Mouse (Mus musculus): ENCODE results near the gene Lap3.

The Lap3 gene

GRCm38 (mm10) chr5:45493191-45494092, at the start of gene Lap3:
Gene Lap3 (plus strand): TSS chr5:45493374.
- peak; percentile 100 for DNase-seq

GRCm38 (mm10) chr5:45444130-45444832, 48.9 kb upstream of the Lap3 start:
- DNase-seq, result peak; percentile 15 to 35

DNA sequence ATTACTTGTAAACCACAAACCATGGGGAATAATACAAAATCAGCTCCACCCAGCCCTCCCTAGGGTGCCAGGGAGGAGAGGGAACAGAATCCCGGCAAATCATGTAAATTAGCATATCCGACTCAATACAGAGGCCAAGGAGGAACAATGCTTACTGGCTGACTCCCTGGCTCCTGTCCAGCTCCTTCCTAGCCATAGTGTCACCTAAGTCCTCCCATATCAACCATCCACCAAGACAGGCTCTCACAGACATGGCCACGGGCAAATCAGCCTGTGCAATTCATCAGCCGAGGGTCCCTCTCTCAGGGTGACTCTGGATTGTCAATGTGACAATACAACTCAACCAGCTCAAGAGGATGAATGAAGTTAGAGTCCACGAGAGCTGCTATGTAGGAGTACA, 44.5 kb upstream of the Lap3 start:
- DNase-seq, result peak; percentile 22 to 38

- peak in 1 of 2 experiments; percentile 15 for DNase-seq
Measured at GRCm38 (mm10) chr5:45449206-45449605, 44.0 kb upstream of the Lap3 start.

DNA sequence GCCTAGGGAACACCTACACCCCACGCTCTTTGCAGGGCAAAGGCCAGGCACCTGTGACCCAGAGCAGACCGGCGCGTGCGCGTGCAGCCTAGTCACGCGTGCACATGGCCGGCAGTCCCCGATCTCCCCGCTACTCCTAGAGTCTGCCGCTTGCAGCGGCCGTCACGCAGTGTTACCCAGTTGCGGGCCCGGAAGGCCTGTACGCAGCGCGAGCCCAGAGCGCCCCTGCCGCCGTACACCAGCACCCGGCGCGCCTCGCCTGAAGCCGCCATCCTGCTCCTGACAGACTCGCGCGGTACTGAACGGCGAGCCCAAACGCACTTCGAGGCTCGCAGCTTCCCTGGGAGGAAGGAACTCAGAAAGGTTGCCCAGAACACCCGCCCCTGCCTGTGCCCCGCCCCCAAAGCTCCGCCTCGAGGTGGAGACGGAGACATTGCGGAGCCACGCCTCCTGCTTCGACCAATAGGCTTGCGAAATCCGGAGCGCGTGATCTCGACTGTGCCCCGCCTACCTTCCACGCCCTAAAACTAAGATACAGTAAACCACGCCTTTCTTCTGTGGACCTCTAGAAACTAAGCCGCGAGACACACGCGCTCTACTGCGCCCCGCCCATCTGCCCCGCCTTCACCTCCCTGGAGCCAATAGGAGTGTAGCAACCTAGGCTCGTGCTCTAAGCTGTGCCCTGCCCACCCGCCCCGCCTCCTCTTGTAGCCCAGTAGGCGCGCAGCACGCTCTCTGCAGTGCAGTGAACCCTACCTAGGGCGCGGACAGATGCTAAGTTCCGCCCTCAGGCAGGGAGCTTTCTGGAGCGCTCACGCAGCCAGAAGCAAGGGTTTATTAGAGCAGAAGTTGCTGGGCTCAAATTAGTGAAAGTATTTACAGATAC, 43.1 kb upstream of the Lap3 start, which contains the start of gene Qdpr:
Gene Qdpr (minus strand): TSS at position 406 of the 886 bp plus-strand sequence.
- DNase-seq, result peak; percentile 99

DNA sequence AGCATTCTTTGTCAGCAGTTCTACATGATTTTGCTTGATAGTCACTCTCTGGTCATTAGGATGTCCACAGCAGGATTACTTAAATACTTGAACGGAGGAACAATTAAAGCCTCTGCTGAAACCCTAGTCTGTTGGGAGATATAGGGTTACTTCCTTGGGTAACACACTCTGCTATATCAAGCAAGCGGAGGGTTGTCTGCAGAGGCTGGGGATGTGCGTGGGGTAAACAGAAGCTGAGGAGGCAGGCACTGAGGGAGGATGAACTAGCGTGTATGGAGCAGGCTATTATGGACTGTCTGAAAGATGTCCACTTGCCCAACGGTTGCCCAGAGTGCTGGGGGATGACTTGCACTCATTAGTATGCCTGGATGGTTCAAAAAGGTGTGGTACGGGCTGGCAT, 39.7 kb upstream of the Lap3 start, which contains the start of gene Clrn2:
Gene Clrn2 (plus strand): TSS at position 301 of the 400 bp plus-strand sequence.
- no peak for DNase-seq

DNA sequence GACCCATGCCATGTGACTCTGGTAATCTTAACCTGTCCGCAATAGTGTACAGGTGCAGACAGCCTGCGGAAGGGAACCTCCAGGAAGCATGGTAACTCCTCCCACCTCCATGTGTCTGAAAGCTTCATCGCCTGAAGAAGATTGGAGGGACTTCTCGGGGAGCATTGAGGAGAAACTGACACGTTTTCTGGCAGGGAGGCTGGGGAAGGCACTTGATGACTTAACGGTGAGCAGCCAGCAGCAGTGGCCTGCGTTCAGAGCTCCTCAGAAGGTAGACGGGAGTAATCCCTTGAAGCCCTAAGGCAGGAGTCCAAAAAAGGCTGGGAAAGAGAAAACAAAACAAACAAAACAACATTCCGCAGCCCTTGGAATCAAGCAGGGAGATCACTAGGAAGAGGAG, 38.7 kb upstream of the Lap3 start:
- DNase-seq, result no peak

- DNase-seq, result no peak
Measured at GRCm38 (mm10) chr5:45472880-45473450, 20.2 kb upstream of the Lap3 start.

- no peak for DNase-seq
Measured at GRCm38 (mm10) chr5:45473521-45473920, 19.7 kb upstream of the Lap3 start.

GRCm38 (mm10) chr5:45474215-45474614, 19.0 kb upstream of the Lap3 start:
- peak; percentile 22 to 47 for DNase-seq

DNA sequence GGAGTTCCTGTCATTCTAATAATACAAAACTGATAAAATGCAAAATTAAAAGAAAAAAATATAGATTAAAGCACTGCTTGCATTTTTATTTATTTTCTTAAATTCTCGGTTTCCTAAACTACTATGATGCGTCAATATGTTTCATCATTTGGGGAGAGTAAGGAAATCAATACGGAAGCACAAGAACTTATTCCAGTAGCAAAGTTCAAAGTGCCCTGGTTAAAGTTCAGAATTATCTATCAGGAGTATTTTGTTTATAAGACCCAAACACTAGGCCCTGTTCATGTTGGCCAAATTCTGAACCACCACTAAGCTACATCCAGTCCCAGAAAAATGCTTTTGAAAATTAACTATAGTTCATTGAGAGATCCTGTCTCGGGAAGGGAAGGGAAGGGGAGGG, 18.4 kb upstream of the Lap3 start:
- no peak for DNase-seq

DNA sequence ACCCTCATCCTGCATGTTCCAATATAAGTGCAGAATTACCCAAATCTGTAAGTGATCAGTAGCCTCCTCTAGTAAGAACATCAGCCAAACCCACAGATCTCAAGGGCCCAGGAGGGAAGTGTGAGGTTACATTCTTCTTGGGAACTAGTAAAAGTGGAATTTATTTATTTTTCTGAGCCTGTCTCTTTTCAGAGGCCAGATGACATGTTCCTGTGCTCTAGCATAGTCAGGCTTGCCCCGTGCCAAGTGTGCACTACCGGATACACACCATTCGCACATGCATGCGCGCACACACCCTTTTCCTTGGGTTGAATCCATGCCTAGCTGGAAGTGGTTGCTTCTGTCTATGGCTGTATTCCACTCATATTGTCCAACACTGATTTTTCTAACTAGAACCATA, 17.4 kb upstream of the Lap3 start:
- no peak for DNase-seq

DNA sequence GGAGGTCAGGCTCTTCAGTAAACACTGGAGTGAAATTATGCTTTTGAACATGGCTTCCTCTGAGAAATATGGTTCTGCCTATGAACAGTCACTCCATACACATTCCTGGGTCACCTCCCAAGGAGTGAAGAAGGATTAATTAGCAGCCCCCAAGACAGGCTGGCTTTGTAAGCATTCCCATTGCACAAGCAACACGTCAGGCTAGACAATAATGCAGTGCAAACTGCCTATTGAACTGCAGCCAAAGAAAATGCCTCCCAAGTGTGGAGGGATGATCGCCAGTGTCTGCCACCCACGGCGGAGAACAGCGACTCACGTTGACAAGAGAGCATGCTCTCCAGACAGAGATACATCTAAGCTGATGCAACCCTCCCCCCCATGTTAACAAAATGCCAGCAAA, 16.9 kb upstream of the Lap3 start:
- peak; percentile 14 to 25 for DNase-seq

GRCm38 (mm10) chr5:45477601-45478000, 15.6 kb upstream of the Lap3 start:
- DNase-seq, result no peak

DNA sequence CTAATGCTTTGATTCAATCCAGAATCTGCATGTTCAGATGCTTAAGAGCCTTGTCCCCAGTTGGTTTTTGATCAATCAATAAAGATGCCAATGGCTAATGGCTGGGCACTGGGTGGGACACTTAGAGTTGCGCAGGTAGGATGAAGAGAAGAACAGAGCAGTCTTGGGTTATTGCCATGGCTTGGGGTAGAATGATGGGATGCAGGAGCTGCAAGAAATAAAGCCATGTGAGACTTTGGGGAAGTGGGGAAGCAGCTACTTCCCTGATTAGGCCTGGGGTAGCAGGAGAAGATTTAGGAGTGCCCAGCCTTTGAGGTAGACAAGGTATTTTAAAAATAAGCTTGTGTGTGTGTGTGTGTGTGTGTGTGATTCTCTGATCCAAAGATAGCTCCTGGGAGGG, 13.1 kb upstream of the Lap3 start:
- no peak for DNase-seq

DNA sequence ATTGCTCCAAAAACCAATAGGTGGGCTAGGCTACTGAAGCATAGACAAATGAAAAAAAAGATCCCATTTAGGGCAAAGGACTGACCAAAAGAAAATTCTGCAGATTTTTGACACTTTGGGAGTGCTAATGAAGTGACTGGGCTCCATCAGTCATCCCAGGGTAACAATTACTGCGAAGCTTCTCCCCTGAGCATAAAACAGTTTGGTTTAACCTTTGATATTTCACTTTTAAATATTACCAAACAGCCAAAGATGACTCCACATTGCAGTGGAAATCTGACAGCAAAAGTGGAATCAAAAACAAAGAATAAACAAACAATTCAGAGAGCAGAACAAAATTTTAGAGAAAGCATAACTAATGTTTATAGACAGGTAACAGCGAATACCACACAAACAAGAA, 12.0 kb upstream of the Lap3 start:
- DNase-seq, result no peak

- no peak for DNase-seq
Measured at GRCm38 (mm10) chr5:45482607-45483006, 10.6 kb upstream of the Lap3 start.

DNA sequence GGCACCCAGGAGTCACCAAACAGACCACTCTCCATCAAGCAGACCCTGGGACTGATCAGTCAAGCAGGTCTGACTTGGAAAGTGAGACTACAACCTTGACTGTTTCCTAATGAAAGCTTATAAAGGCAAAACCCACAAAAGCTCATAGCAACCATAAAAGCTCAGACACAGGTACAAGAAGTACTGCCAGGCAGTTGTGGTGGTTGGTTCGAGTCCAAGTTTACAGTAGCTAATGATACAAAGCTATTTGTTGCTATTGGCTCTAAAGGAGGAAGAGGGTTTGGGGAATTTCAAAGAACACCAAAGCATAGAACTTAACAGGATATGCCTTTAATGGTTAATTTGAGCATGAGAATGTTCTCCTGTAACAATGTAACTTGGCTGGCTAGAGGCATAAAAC, 9.5 kb upstream of the Lap3 start:
- DNase-seq, result no peak

DNA sequence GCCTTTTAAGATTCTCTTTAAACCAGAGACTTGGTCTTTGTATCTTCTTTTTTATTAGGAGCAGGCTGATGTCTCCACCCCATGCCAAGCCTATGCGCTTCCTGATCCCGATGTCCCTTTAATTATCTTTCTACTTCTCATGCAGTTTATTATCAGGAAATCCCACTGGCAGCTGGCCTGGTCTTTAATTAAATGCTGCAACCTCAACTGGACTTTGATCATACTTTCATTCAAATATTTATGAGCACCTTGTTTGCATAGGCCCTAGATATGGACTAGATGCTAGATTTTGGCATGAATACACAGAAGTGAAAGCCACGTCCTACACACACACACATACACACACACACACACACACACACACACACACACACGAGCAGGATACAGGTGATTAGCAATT, 1.4 kb upstream of the Lap3 start:
- DNase-seq, result no peak

DNA sequence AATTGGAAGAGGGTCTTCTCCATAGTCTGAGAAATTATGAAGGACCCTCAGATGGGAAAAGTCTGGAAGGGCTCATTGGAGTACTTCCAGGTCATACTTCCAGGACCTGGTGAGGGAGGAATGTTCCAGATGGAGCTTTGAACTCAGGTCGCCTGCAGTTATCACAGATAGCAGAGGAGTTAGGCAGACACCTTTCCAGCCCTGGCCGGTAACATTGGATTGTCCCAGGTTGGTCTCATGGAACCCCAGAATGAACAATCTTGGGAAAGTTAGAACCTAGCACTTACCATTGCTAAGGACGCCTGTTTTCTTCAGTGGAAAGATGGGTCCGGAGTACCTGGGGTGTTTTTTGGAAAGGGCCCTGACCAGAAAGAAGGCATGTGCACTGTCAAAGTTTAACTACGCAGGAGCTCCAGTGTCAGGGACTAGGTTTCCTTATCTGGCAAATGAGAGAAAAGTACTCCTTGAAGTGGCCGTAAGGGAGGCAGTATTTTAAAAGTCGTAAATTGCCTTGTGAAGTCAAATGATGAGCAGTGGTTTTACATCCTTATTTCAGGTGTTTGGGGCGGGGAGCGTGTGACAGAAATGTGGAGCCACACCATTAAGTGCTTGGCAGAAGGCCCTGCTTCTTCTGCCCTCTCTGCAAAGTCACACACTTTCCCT, 1.1 kb downstream of the Lap3 start:
- DNase-seq, result no peak

- no peak for DNase-seq
Measured at GRCm38 (mm10) chr5:45495429-45495975, 2.3 kb downstream of the Lap3 start.

- DNase-seq, result no peak
Measured at GRCm38 (mm10) chr5:45496042-45496441, 2.9 kb downstream of the Lap3 start.

Measured in kidney, postnatal 4 days (tissue).